Mouse (Mus musculus) cortical plate, adult 2 months (tissue): ENCODE measurements at regions not wholly inside any gene's neighbourhood (a gene's known extent, or its start where the extent isn't known, plus 50 kb on each side); places are given as distances from the start of the nearest gene placed in this dataset.

Experiments
- H3K27ac ChIP-seq: fragments of 200-500 bp; 2 replicates; pipeline ENCODE4 v1.5.1; 2012; ENCODE audit warnings: low read length, control low read depth, inconsistent platforms; ENCODE audit not compliant: insufficient read depth
- H3K4me1 ChIP-seq: fragments of 200-500 bp; 2 replicates; pipeline ENCODE4 v1.6.1; 2011; ENCODE audit warnings: low read length; ENCODE audit not compliant: control insufficient read depth, insufficient read depth
- H3K4me3 ChIP-seq: fragments of 200-500 bp; 2 replicates; pipeline ENCODE4 v1.5.1; 2011; ENCODE audit warnings: mild to moderate bottlenecking, low read length, control low read depth; ENCODE audit not compliant: insufficient read depth
- CTCF ChIP-seq: fragments of 200-500 bp; IDR thresholded peaks from 2 replicates; pipeline ENCODE4 v1.5.1; 2011; ENCODE audit warnings: mild to moderate bottlenecking, control low read depth, low read length; ENCODE audit not compliant: insufficient read depth; ENCODE audit errors: extremely low read depth
- POLR2A ChIP-seq: fragments of 200-500 bp; IDR thresholded peaks from 2 replicates; pipeline ENCODE4 v1.6.1; 2011; ENCODE audit warnings: mild to moderate bottlenecking, low read length, control low read depth; ENCODE audit not compliant: insufficient read depth; ENCODE audit errors: extremely low read depth

- TF ChIP-seq POLR2A (no peak), CTCF (no peak)
- H3K4me3 ChIP-seq = no peak overlapping the region
- peaks cover 2% of the 10 kb centered on the region; the same call in 1 of the 2 replicates for H3K4me1 ChIP-seq
- no peak overlapping the region for H3K27ac ChIP-seq
Observed at GRCm38 (mm10) chr10:9096207-9096606, 210.3 kb upstream of the Sash1 start.

GRCm38 (mm10) chr10:9095163-9095562, 209.3 kb upstream of the Sash1 start:
- TF ChIP-seq CTCF (no peak), POLR2A (no peak)
- peaks cover 2% of the 10 kb centered on the region; the same call in 1 of the 2 replicates for H3K4me1 ChIP-seq
- no peak overlapping the region for H3K4me3 ChIP-seq
- H3K27ac ChIP-seq = no peak overlapping the region

GRCm38 (mm10) chr10:9092237-9092885, 206.5 kb upstream of the Sash1 start:
- Histone ChIP-seq H3K4me1 (peaks cover 2% of the 10 kb centered on the region; the same call in 1 of the 2 replicates), H3K4me3 (no peak overlapping the region), H3K27ac (no peak overlapping the region)
- no peak for TF ChIP-seq CTCF
- no peak for TF ChIP-seq POLR2A

GRCm38 (mm10) chr10:9090961-9091360, 205.1 kb upstream of the Sash1 start:
- no peak for TF ChIP-seq CTCF
- TF ChIP-seq POLR2A = no peak
- no peak overlapping the region for H3K4me3 ChIP-seq
- H3K27ac ChIP-seq = no peak overlapping the region
- H3K4me1 ChIP-seq = no peaks in the 10 kb centered on the region

- Histone ChIP-seq H3K27ac (no peak overlapping the region), H3K4me3 (no peak overlapping the region), H3K4me1 (no peaks in the 10 kb centered on the region)
- no peak for TF ChIP-seq CTCF
- no peak for TF ChIP-seq POLR2A
Observed at GRCm38 (mm10) chr10:9087871-9088270, 202.0 kb upstream of the Sash1 start.

- Histone ChIP-seq H3K4me1 (no peaks in the 10 kb centered on the region), H3K4me3 (no peak overlapping the region), H3K27ac (no peak overlapping the region)
- no peak for TF ChIP-seq POLR2A
- TF ChIP-seq CTCF = no peak
Observed at GRCm38 (mm10) chr10:9087171-9087570, 201.3 kb upstream of the Sash1 start.

GRCm38 (mm10) chr10:9086666-9087065, 200.8 kb upstream of the Sash1 start:
- Histone ChIP-seq H3K27ac (no peak overlapping the region), H3K4me1 (no peaks in the 10 kb centered on the region), H3K4me3 (no peak overlapping the region)
- TF ChIP-seq CTCF (no peak), POLR2A (no peak)

- H3K4me3 ChIP-seq = no peak overlapping the region
- TF ChIP-seq CTCF = no peak
- TF ChIP-seq POLR2A = no peak
- no peak overlapping the region for H3K27ac ChIP-seq
Observed at GRCm38 (mm10) chr10:9085441-9085840, 199.6 kb upstream of the Sash1 start.

GRCm38 (mm10) chr10:9074916-9075315, 189.0 kb upstream of the Sash1 start:
- H3K4me3 ChIP-seq = no peak overlapping the region
- no peak overlapping the region for H3K27ac ChIP-seq
- TF ChIP-seq CTCF = no peak
- no peak for TF ChIP-seq POLR2A

More at GRCm38 (mm10) chr10:9085441-9085840, 199.6 kb upstream of the Sash1 start:
- H3K4me1 ChIP-seq = no peaks in the 10 kb centered on the region

GRCm38 (mm10) chr10:9071630-9072029, 185.8 kb upstream of the Sash1 start:
- Histone ChIP-seq H3K4me3 (no peak overlapping the region), H3K4me1 (no peaks in the 10 kb centered on the region), H3K27ac (no peak overlapping the region)
- TF ChIP-seq CTCF = peak; percentile 39; the same call in 1 of the 2 replicates
- TF ChIP-seq POLR2A = no peak

More at GRCm38 (mm10) chr10:9074916-9075315, 189.0 kb upstream of the Sash1 start:
- no peaks in the 10 kb centered on the region for H3K4me1 ChIP-seq
